Mouse (Mus musculus) heart, postnatal 0 days (tissue): ENCODE measurements at regions not wholly inside any gene's neighbourhood (a gene's known extent, or its start where the extent isn't known, plus 50 kb on each side); places are given as distances from the start of the nearest gene placed in this dataset.

Source experiments
- CTCF ChIP-seq: IDR thresholded peaks from 2 replicates; pipeline ENCODE4 v1.5.1; 2016; ENCODE audit warnings: antibody characterized with exemption, control low read depth, low read depth
- EP300 ChIP-seq: IDR thresholded peaks from 2 replicates; pipeline ENCODE4 v1.6.1; 2016; ENCODE audit warnings: antibody characterized with exemption, low read depth

DNA sequence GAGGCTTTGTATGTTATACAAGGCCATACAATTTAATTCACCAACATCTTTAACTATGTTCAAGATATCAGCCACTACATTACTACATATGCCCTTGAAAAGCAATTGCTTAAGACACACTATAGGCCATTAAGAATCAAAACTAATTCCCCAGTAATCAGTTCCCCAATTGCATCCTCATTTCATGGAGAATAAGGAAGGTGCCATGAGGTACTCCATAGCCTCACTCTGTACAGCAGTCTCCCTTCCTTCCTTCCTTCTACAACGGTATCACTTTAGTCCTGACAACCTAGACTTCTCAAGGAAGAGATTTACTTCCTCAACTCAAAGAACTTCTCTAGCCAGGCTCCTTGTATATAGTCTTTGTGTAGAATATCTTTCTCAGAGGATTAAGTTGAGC, 220.1 kb upstream of the Negr1 start:
- TF ChIP-seq CTCF = no peak
- TF ChIP-seq EP300 = no peak
